Mouse (Mus musculus) thymus, adult 2 months (tissue): ENCODE measurements at regions not wholly inside any gene's neighbourhood (a gene's known extent, or its start where the extent isn't known, plus 50 kb on each side); places are given as distances from the start of the nearest gene placed in this dataset.

Source experiments
- DNase-seq: peaks from one replicate; pipeline ENCODE4 v3.0.0; 2021
- H3K27ac ChIP-seq: fragments of 200-500 bp; 2 replicates; pipeline ENCODE4 v1.5.1; 2012; ENCODE audit warnings: low read length, control low read depth; ENCODE audit not compliant: control insufficient read depth, insufficient read depth
- H3K27me3 ChIP-seq: fragments of 200-500 bp; 2 replicates; pipeline ENCODE4 v1.6.1; 2012; ENCODE audit warnings: mild to moderate bottlenecking, low read length, moderate library complexity, mixed read lengths; ENCODE audit not compliant: control insufficient read depth, insufficient read depth
- H3K36me3 ChIP-seq: fragments of 200-500 bp; 2 replicates; pipeline ENCODE4 v1.6.1; 2012; ENCODE audit warnings: mild to moderate bottlenecking, low read length, moderate library complexity; ENCODE audit not compliant: control insufficient read depth, insufficient read depth
- H3K4me1 ChIP-seq: fragments of 200-500 bp; replicated peaks from 2 replicates; pipeline ENCODE4 v1.6.1; 2012; ENCODE audit warnings: low read length; ENCODE audit not compliant: control insufficient read depth, insufficient read depth
- H3K4me3 ChIP-seq: fragments of 200-500 bp; 2 replicates; pipeline ENCODE4 v1.5.1; 2012; ENCODE audit warnings: mild to moderate bottlenecking, low read length, control low read depth, moderate library complexity; ENCODE audit not compliant: control insufficient read depth, insufficient read depth
- CTCF ChIP-seq: fragments of 200-500 bp; IDR thresholded peaks from 2 replicates; pipeline ENCODE4 v1.5.1; 2012; ENCODE audit warnings: mild to moderate bottlenecking, control low read depth, low read length, moderate library complexity, borderline replicate concordance; ENCODE audit not compliant: control insufficient read depth, poor library complexity, insufficient read depth; ENCODE audit errors: extremely low read depth
- POLR2A ChIP-seq: fragments of 200-500 bp; IDR thresholded peaks from 2 replicates; pipeline ENCODE4 v1.6.1; 2012; ENCODE audit warnings: mild to moderate bottlenecking, low read length, control low read depth, moderate library complexity; ENCODE audit not compliant: control insufficient read depth, poor library complexity, insufficient read depth; ENCODE audit errors: extremely low read depth
- WGBS: fragments of 180-500 bp; shearing (Covaris S2); methylation state at CpG from one replicate; pipeline ENCODE4 v1.1.7; 2018; 5-methylcytosine and 5-hydroxymethylcytosine counted together

DNA sequence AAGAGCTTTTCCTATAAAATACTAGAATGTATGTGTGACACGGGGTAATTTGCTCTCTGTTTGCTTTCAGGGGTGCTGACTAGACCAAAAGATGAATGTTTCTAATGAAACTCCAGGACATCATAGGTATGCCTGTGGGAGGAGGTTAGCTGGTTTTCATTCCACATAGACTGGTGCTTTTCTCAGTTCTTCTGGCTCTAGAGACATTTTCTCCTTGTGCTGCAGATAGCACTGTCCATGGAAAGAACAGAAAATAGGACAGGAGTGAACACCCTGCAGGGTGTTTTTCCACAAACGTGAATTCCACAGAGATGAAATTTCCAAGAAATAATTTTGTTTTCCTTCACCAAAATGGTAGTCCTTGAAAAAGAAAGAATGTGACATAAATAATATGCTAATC, 1016.0 kb upstream of the Cited2 start:
- Histone ChIP-seq H3K27me3 (no peaks in the 10 kb centered on the region), H3K36me3 (no peaks in the 10 kb centered on the region), H3K27ac (no peak overlapping the region), H3K4me1 (no peaks in the 10 kb centered on the region), H3K4me3 (no peak overlapping the region)
- DNase-seq: no peak
- WGBS: 89% methylated on average over 2 of the region's 2 CpGs
- TF ChIP-seq CTCF (no peak), POLR2A (no peak)

DNA sequence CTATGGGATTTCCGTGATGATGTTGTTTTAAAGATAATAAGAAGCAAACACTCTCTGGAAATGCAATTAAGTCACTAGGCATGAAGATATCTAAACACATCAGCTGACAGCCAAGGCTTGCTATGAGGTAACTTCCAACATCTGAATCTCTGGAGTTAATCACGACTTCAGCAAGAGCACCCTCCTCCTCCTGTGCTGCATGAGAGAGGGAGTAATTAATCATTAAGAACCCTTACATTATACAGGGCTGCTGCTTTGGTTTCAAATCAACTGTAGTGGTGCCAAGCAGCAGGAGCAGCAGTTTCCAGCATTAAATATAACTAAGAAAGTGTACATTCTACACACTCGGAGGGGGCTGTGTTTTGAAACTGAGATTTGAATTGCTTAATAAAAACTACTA, 1009.9 kb upstream of the Cited2 start:
- H3K27me3 ChIP-seq: no peaks in the 10 kb centered on the region

DNA sequence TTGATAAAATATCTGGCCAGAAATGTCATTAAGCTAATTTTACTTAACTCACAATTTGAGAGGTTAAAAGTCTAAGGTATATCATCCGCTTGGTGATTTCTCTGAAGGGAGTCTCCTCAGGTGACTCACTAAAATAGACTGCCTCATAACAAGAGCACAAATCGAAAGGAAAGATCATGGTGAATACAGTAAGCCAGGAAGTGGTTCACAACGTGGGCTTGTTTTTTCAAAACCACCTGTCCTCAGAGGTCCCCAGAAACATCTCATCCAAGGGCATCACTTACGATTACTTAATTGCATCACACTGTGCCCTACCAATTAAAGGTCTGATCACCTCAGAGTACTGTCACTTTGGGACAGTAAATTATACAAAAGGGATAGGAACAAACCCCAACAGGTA, 1009.0 kb upstream of the Cited2 start:
- H3K4me1 ChIP-seq: no peaks in the 10 kb centered on the region
- H3K36me3 ChIP-seq: no peaks in the 10 kb centered on the region
- DNase-seq: no peak
- H3K27ac ChIP-seq: no peak overlapping the region
- TF ChIP-seq CTCF (no peak), POLR2A (no peak)
- WGBS: 18% methylated on average over 4 of the region's 4 CpGs
- H3K4me3 ChIP-seq: no peak overlapping the region
- no peaks in the 10 kb centered on the region for H3K27me3 ChIP-seq

More for the DNA sequence above, 1009.9 kb upstream of the Cited2 start:
- TF ChIP-seq POLR2A: no peak
- no peak for TF ChIP-seq CTCF
- H3K4me1 ChIP-seq: no peaks in the 10 kb centered on the region
- no peak overlapping the region for H3K27ac ChIP-seq
- no peak overlapping the region for H3K4me3 ChIP-seq
- WGBS: 89% methylated on average over 3 of the region's 3 CpGs
- no peak for DNase-seq
- no peaks in the 10 kb centered on the region for H3K36me3 ChIP-seq

DNA sequence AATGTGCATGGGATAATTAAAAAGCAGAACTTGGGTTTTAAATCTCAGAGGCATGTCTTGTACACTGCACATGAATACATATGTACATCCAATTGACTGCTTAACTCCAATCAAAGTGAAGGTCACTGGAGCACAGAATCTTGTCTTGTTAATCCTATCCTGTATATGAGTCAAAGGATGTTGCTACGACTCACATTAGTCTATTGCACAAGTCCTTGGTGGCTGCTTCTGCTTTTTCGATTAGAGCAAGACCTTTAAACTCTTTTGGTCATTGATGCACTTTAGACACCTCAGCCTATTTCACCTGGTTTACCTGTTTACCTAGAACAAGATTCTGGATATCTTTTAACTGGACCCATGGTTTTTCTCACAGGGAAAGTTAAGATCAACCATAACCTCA, 1008.5 kb upstream of the Cited2 start:
- TF ChIP-seq POLR2A: no peak
- TF ChIP-seq CTCF: no peak
- no peaks in the 10 kb centered on the region for H3K36me3 ChIP-seq
- H3K4me3 ChIP-seq: no peak overlapping the region
- no peak overlapping the region for H3K27ac ChIP-seq
- WGBS: 72% methylated on average over 2 of the region's 2 CpGs
- no peaks in the 10 kb centered on the region for H3K27me3 ChIP-seq
- no peak for DNase-seq
- no peaks in the 10 kb centered on the region for H3K4me1 ChIP-seq

DNA sequence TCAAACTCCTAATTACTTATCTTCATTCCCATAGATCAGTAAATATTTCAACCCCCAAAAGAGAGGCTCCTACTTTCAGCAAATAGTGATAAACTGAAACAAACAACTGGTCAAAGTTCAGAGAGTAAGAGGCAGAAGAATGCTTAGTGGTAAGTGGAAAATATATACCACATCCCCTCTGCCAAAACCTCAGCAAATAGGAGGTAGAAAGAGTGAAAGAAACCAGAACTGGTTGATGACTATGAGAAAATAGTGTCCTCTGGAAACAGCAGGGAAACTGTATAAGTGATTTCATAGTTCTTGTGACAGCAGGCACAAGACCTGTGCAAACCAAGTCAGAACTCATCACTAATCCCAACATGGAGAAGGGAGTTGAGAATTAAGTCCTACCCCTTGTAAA, 980.8 kb upstream of the Cited2 start:
- Histone ChIP-seq H3K27ac (no peak overlapping the region), H3K27me3 (no peaks in the 10 kb centered on the region), H3K36me3 (no peaks in the 10 kb centered on the region), H3K4me1 (no peaks in the 10 kb centered on the region), H3K4me3 (no peak overlapping the region)
- DNase-seq: no peak
- no peak for TF ChIP-seq POLR2A
- no peak for TF ChIP-seq CTCF

DNA sequence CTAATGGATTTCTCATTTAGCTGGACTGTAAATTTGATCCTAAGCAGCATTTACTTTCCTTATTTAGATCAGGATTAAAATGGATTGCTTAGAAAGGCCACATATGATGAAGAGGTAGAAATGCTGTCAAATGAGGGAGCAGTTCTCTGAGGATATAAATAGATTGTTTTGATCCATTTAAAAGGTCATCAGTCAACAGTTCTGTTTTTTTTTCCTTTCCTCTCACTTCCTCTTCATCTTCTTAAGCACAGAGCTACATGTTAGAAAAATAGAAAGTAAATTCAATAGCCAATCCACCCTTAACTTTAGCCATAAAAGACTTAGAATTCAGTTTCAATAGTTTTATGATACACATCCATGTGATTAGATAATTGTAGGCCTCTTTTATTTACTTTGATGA, 971.5 kb upstream of the Cited2 start:
- Histone ChIP-seq H3K4me1 (no peaks in the 10 kb centered on the region), H3K36me3 (no peaks in the 10 kb centered on the region), H3K27me3 (no peaks in the 10 kb centered on the region), H3K27ac (no peak overlapping the region), H3K4me3 (no peak overlapping the region)
- DNase-seq: no peak
- TF ChIP-seq POLR2A: no peak
- no peak for TF ChIP-seq CTCF

DNA sequence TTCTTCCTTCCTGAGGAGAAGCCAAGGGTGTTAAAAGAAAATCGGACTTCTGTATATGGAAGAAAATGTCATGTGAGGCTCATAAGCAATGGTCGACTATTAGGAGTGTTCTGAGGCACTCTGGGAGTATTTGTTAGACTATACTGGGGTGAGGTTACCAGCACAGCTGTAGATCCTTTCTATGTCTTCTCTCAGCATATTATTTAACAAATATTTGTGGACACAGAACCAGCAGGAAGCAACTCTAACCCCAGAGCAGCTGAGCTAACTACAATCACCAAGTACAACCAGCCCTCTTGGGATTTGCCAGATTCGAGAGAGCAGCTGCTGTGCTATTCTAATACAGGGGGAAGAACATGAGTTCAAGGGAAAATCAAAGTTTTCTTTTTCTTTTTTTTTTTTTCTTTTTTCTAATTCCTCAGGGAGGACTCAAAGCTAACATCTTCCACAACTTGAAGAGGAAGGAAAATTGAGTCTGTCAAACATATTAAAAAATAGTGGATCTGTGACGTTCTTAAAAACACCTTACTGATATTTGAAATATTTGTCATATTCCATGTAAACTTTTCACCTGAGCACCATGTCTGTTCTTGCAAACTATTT, 933.3 kb upstream of the Cited2 start:
- no peak for DNase-seq
- TF ChIP-seq POLR2A (no peak), CTCF (no peak)
- H3K36me3 ChIP-seq: no peaks in the 10 kb centered on the region
- H3K27ac ChIP-seq: no peak overlapping the region
- H3K4me1 ChIP-seq: no peaks in the 10 kb centered on the region
- 92% methylated on average over 4 of the region's 4 CpGs for WGBS
- no peak overlapping the region for H3K4me3 ChIP-seq
- H3K27me3 ChIP-seq: no peaks in the 10 kb centered on the region
